Mouse (Mus musculus) lung, adult 10 weeks (tissue): ENCODE measurements around the gene Tdrd3. TPM values are rescaled to one million over a fixed set of nuclear protein-coding genes. Genes with fewer than 3 reads are reported as not detected.

Source experiments
- polyA plus RNA-seq: library from polyadenylated mRNA; stranded (reverse); fragments of 350-450 nt; fragmentation: Illumina TruSeq; extraction: RNeasy Lipid Tissue Mini Kit (QIAGEN cat#74804); gene quantifications from one replicate; pipeline ENCODE4 v1.2.3, GENCODE M21; 2014; ENCODE audit warnings: low read depth, low replicate concordance; ENCODE audit not compliant: insufficient read depth

Tdrd3 gene
- 15.0 TPM for polyA plus RNA-seq

GRCm38 (mm10) chr14:87415808-87416721, at the start of gene Tdrd3:
Tdrd3 (plus strand) TSS chr14:87416639.

